Mouse (Mus musculus) stomach, postnatal 0 days (tissue): ENCODE results near the gene Reps2.

Source experiments
- CTCF ChIP-seq: IDR thresholded peaks from 2 replicates; pipeline ENCODE4 v1.5.1; 2016; ENCODE audit warnings: antibody characterized with exemption, low read depth, mild to moderate bottlenecking, moderate library complexity
- EP300 ChIP-seq: optimal IDR thresholded peaks from 2 replicates; pipeline ENCODE3; 2016; ENCODE audit warnings: antibody characterized with exemption

GRCm38 (mm10) chrX:162622091-162622437, 21.4 kb downstream of the Reps2 start:
- no peak for TF ChIP-seq CTCF
- no peak for TF ChIP-seq EP300
